Mouse (Mus musculus) lung, embryonic 16.5 days (tissue): ENCODE results near the gene Upk1a. TPM values are rescaled to one million over a fixed set of nuclear protein-coding genes. Genes with fewer than 3 reads are reported as not detected.

Experiments
- ATAC-seq: fragments of 200-750 bp; cut with Nextera tagmentation; 2 replicates; pipeline ENCODE4 v1.8.0; 2017; ENCODE audit warnings: low read depth, mild to moderate bottlenecking, moderate library complexity
- H3K27ac ChIP-seq: fragments of 300-500 bp; sonication (generic); 2 replicates; pipeline ENCODE4 v1.5.1; 2014; ENCODE audit warnings: mild to moderate bottlenecking, control low read depth, low read length
- H3K27me3 ChIP-seq: fragments of 300-500 bp; sonication (generic); 2 replicates; pipeline ENCODE4 v1.6.1; 2014; ENCODE audit warnings: low read depth, low read length, mixed read lengths; ENCODE audit not compliant: control insufficient read depth, insufficient read depth
- H3K36me3 ChIP-seq: fragments of 300-500 bp; sonication (generic); 2 replicates; pipeline ENCODE4 v1.6.1; 2014; ENCODE audit warnings: low read length; ENCODE audit not compliant: control insufficient read depth, insufficient read depth
- H3K4me1 ChIP-seq: fragments of 300-500 bp; sonication (generic); replicated peaks from 2 replicates; pipeline ENCODE4 v1.6.1; 2014; ENCODE audit warnings: low read length, mixed read lengths; ENCODE audit not compliant: control insufficient read depth, insufficient read depth
- H3K4me2 ChIP-seq: fragments of 300-500 bp; sonication (generic); 2 replicates; pipeline ENCODE4 v1.6.1; 2014; ENCODE audit warnings: low read depth, low read length, control low read depth
- H3K4me3 ChIP-seq: fragments of 300-500 bp; sonication (generic); 2 replicates; pipeline ENCODE4 v1.5.1; 2014; ENCODE audit warnings: mild to moderate bottlenecking, low read length, control low read depth
- H3K9ac ChIP-seq: fragments of 300-500 bp; sonication (generic); 2 replicates; pipeline ENCODE4 v1.6.1; 2014; ENCODE audit warnings: low read length, control low read depth
- H3K9me3 ChIP-seq: fragments of 300-500 bp; sonication (generic); 2 replicates; pipeline ENCODE4 v1.6.1; 2016; ENCODE audit warnings: low read length; ENCODE audit not compliant: control insufficient read depth
- WGBS: fragments of 180-500 bp; shearing (Covaris S2); extraction: QIAGEN DNeasy Blood & Tissue Kit; methylation state at CpG from one replicate; pipeline ENCODE4 v1.1.7; 2014; 5-methylcytosine and 5-hydroxymethylcytosine counted together
- polyA plus RNA-seq: library from polyadenylated mRNA; unstranded; fragments of >200 nt; fragmentation: Nextera tagmentation; extraction: Ambion mirVana; gene quantifications from 2 replicates; pipeline ENCODE4 v1.2.1, GENCODE M21; 2015

Upk1a gene
- polyA plus RNA-seq, 1 experiment from 2014 or later = 1.8 TPM

DNA sequence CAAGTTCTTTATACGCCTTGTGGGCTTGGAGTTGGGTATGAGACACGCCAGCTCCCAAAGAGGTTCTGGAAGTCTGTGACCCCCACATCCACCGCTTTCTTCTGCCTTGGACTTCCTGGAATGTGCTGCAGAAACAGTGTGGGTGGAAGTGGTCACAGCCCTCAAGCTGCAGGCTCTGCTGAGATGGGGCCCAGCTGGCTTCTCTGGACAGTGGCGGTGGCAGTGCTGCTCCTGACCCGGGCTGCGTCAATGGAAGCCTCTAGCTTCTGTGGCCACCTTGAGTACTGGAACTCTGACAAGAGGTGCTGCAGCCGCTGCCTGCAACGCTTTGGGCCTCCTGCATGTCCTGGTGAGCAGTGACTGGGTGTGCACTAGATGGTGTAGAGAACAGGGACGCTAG, 46.6 kb downstream of the Upk1a start:
- no peak overlapping the region for H3K4me2 ChIP-seq
- peaks cover 8% of the 10 kb centered on the region for H3K4me1 ChIP-seq
- no peak overlapping the region for H3K9ac ChIP-seq
- no peak for ATAC-seq
- no peak overlapping the region for H3K4me3 ChIP-seq
- WGBS = 74% methylated on average over 9 of the region's 9 CpGs
- no peaks in the 10 kb centered on the region for H3K27me3 ChIP-seq
- H3K27ac ChIP-seq = no peak overlapping the region
- H3K9me3 ChIP-seq = no peaks in the 10 kb centered on the region
- peaks cover 36% of the 10 kb centered on the region for H3K36me3 ChIP-seq

DNA sequence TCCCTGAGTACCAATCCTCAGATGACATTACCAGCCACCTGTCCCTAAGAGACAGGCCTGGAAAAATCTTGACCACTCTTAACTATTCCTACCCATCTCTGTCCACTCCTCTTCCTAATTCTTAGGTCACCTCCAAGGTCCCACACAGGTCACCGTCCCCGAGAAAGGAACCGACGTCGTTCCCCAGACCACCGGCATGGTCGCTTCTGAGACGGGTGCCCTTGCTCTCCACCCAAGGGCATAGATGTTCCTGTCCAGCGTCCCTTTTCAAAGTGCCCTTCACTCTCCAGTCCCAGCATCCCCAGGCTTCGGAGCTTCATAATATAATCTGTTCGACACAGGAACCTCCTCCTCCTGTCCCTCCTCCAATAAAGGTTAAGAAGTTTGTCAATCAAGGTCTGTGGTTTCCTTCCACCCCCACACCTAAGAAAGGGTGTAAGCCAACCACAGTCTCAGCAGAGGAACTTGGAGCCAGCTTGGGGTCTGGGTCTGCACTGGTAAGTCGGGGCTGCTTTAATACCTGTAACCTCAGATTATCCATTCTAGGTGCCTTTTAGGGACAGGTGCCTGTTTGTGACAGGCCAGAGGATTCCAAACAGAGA, 47.6 kb downstream of the Upk1a start, which contains the start of gene Igflr1:
Gene Igflr1, plus strand, starts transcription at position 458 of the 602 bp plus-strand sequence.
- Histone ChIP-seq H3K36me3 (peaks cover 29% of the 10 kb centered on the region), H3K9me3 (no peaks in the 10 kb centered on the region), H3K27me3 (no peaks in the 10 kb centered on the region), H3K4me1 (peaks cover 8% of the 10 kb centered on the region), H3K4me2 (no peak within 1 kb of the TSS), H3K4me3 (no peak within 1 kb of the TSS), H3K9ac (no peak within 1 kb of the TSS), H3K27ac (no peak within 1 kb of the TSS)
- no peak for ATAC-seq
- 94% methylated on average over 12 of the region's 12 CpGs for WGBS

DNA sequence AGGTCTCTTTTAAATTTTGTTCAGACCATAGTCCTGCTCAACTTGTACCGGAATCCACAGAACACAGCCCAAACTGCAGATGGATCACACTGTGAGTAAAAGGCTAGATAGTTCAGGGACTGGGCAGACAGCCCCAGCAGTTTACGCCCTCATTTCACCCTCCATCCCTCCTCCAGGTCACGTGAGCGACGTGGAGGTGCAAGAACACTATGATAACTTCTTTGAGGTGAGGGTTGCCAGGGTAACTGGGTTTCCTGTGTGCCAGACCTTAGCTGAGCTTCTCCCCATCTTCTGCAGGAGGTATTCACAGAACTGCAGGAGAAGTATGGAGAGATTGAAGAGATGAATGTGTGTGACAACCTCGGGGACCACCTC, 48.8 kb downstream of the Upk1a start:
- Histone ChIP-seq H3K9me3 (no peaks in the 10 kb centered on the region), H3K27ac (peak overlapping the region; percentile 97; the same call in 1 of the 2 replicates), H3K4me1 (peaks cover 8% of the 10 kb centered on the region), H3K4me3 (peak overlapping the region; percentile 76), H3K27me3 (no peaks in the 10 kb centered on the region), H3K9ac (peak overlapping the region; percentile 80), H3K36me3 (peaks cover 17% of the 10 kb centered on the region), H3K4me2 (peak overlapping the region; percentile 64)
- ATAC-seq = no peak
- WGBS = 15% methylated on average over 6 of the region's 6 CpGs

DNA sequence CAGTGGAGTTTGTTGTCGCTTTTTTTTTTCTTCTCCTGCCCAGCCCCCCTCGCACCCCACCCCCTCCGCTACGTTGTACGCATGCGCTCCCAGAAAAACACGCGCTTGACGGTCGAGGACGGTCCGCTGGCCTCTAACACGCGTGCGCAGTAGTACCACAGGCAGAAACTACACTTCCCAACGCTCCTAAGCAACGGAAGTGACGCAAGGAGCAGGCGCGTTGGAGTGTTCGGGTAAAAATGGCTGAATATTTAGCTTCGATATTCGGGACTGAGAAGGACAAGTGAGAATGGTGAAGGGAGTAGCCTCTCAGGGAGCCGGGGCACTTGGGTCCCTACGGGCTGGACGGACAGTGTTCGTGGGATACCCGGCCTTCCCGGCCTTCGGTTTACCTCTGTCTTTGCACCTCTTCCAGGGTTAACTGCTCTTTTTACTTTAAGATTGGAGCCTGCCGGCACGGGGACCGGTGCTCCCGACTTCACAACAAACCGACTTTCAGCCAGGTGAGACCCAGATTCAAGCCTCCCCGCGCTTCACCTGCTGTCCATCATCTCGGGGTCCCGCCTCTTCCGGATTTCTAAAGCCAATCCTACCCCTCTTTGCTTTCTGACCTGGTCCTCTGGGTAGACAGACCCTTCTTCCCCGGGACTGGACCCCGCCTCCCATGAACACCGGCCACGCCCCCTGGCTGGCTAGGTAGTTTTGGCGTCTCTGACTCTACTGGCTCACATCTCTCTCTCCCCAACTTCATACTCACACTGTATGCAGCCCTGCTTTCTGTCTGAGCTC, 49.3 kb downstream of the Upk1a start, which contains the start of the genes U2af1l4, Gm49396 and Psenen:
Gene U2af1l4, plus strand, starts transcription at position 185 of the 789 bp plus-strand sequence.
Gene Gm49396, plus strand, starts transcription at position 228 of the 789 bp plus-strand sequence.
Gene Psenen, minus strand, starts transcription at position 511 of the 789 bp plus-strand sequence.
- ATAC-seq = peak; percentile 87
- peak within 1 kb of the TSS; percentile 80 for H3K9ac ChIP-seq
- WGBS = under 1% methylated on average over 45 of the region's 45 CpGs

DNA sequence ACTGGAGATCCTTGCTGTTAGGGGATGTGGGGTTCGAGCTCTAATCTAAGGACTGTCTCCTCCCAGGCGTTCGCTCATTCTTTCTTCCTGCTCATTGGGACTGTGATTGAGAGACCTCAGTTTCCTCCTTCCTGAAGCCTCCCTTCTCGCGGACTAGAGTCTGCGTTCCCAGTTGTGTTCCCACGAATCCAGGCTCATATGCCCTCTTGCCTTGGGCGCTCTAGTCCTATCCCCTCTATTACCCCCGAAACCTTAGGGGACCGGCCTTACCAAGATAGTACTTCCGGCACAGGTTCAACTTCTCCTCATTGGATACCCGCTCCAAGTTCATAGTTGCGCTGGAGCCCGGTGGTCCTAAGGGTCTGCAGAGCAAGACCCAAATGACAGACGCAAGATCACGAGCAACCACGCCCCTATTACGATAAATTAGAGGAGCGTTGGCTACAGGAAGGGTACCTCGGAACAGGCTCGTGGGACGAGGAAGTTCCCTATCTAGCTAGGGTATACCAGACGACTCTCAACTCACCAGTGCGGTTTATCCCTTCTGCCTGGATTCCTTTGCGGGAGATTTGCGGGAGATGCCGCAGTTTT, 50.0 kb downstream of the Upk1a start:
- Histone ChIP-seq H3K36me3 (peaks cover 9% of the 10 kb centered on the region; the same call in 1 of the 2 replicates), H3K9ac (peak overlapping the region; percentile 78), H3K4me1 (peaks cover 16% of the 10 kb centered on the region), H3K4me2 (peak overlapping the region; percentile 85), H3K9me3 (no peaks in the 10 kb centered on the region), H3K27ac (peak overlapping the region; percentile 81), H3K27me3 (no peaks in the 10 kb centered on the region), H3K4me3 (peak overlapping the region; percentile 76)
- no peak for ATAC-seq
- WGBS = 1% methylated on average over 27 of the region's 27 CpGs

More for the DNA sequence above, 49.3 kb downstream of the Upk1a start, which contains the start of the genes U2af1l4, Gm49396 and Psenen:
- Histone ChIP-seq H3K27me3 (no peaks in the 10 kb centered on the region), H3K4me3 (peak within 1 kb of the TSS; percentile 76), H3K27ac (peak within 1 kb of the TSS; percentile 97), H3K9me3 (no peaks in the 10 kb centered on the region), H3K36me3 (peaks cover 13% of the 10 kb centered on the region), H3K4me2 (peak within 1 kb of the TSS; percentile 85), H3K4me1 (peaks cover 13% of the 10 kb centered on the region)

DNA sequence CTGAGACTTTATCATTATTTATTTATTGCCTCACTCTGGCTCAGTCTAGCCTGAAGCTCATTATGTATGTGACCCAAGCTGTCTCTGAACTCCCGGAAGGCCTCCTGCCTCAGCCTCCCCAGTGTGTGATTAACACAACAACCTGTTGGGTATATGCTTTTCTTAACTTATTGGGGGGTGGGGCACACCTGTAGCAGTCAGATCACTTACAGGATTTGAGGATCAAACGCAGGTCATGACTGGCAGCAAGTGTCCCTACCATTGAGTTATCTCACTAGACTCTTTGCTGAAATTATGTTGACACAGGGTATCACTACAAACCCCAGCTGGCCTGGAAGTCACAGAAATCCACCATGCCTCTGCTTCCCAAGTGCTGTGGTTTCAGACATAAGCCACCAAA, 52.4 kb downstream of the Upk1a start:
- Histone ChIP-seq H3K4me3 (no peak overlapping the region), H3K4me1 (peaks cover 16% of the 10 kb centered on the region), H3K9ac (no peak overlapping the region), H3K27ac (no peak overlapping the region), H3K36me3 (peaks cover 17% of the 10 kb centered on the region), H3K9me3 (no peaks in the 10 kb centered on the region), H3K27me3 (no peaks in the 10 kb centered on the region), H3K4me2 (no peak overlapping the region; the same call in 1 of the 2 replicates)
- WGBS = 60% methylated on average over 2 of the region's 2 CpGs
- ATAC-seq = no peak

DNA sequence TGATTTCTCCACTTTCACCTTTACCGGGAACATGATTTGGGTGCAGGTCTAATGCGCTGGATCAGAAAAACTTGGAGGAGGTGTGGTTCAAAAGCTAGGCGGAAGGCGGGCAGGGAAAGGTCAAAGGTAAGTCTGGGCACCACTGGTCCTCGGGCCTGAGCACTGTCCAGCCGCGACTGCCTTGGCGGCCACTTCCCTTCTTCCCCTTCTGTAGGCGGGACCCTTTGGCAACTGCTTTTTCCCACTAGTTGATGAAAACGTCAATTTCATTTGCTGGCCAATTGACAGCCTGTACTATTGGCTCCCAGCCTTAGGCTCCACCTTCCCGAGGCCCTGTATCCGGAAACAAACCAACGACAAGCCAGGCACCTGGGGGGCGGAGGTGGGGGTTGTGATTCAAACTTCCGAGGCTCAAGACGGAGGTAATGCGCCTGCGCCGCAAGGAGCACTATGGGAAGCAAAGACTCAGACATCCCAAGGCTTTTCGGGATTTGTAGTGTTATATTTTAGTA, 53.1 kb downstream of the Upk1a start, which contains the start of gene Lin37:
Gene Lin37, minus strand, starts transcription at position 396 of the 512 bp plus-strand sequence.
- peak; percentile 88 for ATAC-seq
- peak within 1 kb of the TSS; percentile 94 for H3K4me2 ChIP-seq
- H3K4me1 ChIP-seq = peaks cover 16% of the 10 kb centered on the region
- H3K36me3 ChIP-seq = peaks cover 17% of the 10 kb centered on the region
- peak within 1 kb of the TSS; percentile 71 for H3K4me3 ChIP-seq
- H3K27ac ChIP-seq = peak within 1 kb of the TSS; percentile 44; the same call in 1 of the 2 replicates
- WGBS = under 1% methylated on average over 20 of the region's 20 CpGs
- peak within 1 kb of the TSS; percentile 83 for H3K9ac ChIP-seq
- H3K9me3 ChIP-seq = no peaks in the 10 kb centered on the region
- no peaks in the 10 kb centered on the region for H3K27me3 ChIP-seq

DNA sequence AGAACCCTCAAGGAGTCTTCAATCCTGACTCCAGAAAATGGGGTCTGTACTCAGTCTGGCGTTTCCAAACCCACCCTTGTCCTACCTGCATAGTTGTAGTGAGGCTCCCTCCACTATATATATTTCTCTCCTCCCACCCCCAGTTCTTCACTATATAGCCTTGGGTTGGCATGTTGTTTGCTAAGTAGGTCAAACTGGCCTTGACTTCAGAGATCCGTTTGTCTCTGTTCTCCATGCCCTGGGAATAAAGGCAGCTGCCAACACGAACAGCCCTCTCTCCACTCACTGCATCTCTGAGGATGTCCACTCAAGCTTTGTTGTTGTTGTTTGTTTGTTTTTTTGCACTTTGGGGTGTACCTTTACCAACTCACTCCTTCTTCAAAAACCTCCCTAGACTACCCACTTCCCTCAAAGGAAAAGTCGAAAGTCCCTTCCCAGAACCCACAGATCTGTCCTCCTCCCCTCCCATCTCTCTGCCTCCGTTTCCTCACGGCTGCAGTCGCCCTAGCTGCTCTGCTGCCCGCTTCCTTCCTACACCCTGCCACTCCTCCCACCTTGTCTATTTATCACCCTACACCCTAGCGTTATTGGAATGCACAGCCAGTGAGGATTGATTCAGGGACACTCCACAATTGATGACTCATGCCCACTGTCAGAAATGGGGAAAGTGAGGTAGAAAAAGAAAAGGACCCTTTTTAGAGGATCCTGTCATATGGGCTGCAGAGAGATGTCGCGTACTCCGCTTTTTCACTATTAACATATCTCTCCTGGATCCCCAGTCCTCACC, 53.8 kb downstream of the Upk1a start:
- H3K9ac ChIP-seq = peak overlapping the region; percentile 83
- peak overlapping the region; percentile 44; the same call in 1 of the 2 replicates for H3K27ac ChIP-seq
- H3K4me2 ChIP-seq = peak overlapping the region; percentile 94
- H3K36me3 ChIP-seq = peaks cover 19% of the 10 kb centered on the region
- no peaks in the 10 kb centered on the region for H3K27me3 ChIP-seq
- 12% methylated on average over 12 of the region's 12 CpGs for WGBS
- H3K4me3 ChIP-seq = peak overlapping the region; percentile 71
- H3K9me3 ChIP-seq = no peaks in the 10 kb centered on the region
- ATAC-seq = no peak
- peaks cover 11% of the 10 kb centered on the region for H3K4me1 ChIP-seq
